Mouse (Mus musculus): ENCODE data around the gene Olfr1079.
"Not testable (repeated sequence)": the region's sequence is repeated elsewhere in the genome, so short reads cannot be mapped to it uniquely, and the experiment has no call there.

The Olfr1079 gene

GRCm38 (mm10) chr2:86542380-86542779 is at the start of gene Olfr1079:
Gene Olfr1079 (minus strand): TSS chr2:86542480.
- no peak for DNase-seq (ENCODE audit: low spot score)

- not testable (repeated sequence) for DNase-seq (ENCODE audit: low spot score)
These were observed 15.9 kb upstream of the Olfr1079 start, which contains the start of gene Olfr1080 for GRCm38 (mm10) chr2:86558135-86558534. Gene Olfr1080 (minus strand): TSS chr2:86558235.

- DNase-seq (ENCODE audit: low spot score), result no peak
These were observed 11.3 kb downstream of the Olfr1079 start for GRCm38 (mm10) chr2:86530991-86531390.

GRCm38 (mm10) chr2:86508161-86508560 is 34.1 kb downstream of the Olfr1079 start, which contains the start of gene Olfr1076:
Gene Olfr1076 (plus strand): TSS chr2:86508461.
- no peak for DNase-seq (ENCODE audit: low spot score)

- DNase-seq (ENCODE audit: low spot score), result no peak
These were observed 55.0 kb downstream of the Olfr1079 start, which contains the start of gene Olfr228 for GRCm38 (mm10) chr2:86487286-86487685. Gene Olfr228 (minus strand): TSS chr2:86487386.

Data from ovary, adult 18-20 months (tissue).